Mouse (Mus musculus): ENCODE measurements around the gene Bbs9. TPM values are rescaled to one million over a fixed set of nuclear protein-coding genes. Genes with fewer than 3 reads are reported as not detected.

Gene Bbs9
- polyA plus RNA-seq, 1 experiment: 17.9 TPM

- no peaks in the 10 kb centered on the region for H3K27me3 ChIP-seq (ENCODE audit: control insufficient read depth, insufficient read depth, low read length, poor library complexity, severe bottlenecking)
- TF ChIP-seq POLR2A (IDR thresholded peaks at IDR 0.05; ENCODE audit: insufficient read depth, low read length) (no peak), CTCF (IDR thresholded peaks at IDR 0.05; ENCODE audit: low read depth, low read length) (no peak), EP300 (IDR thresholded peaks at IDR 0.05; ENCODE audit: insufficient read depth, low read depth, low read length) (no peak)
- H3K4me3 ChIP-seq (ENCODE audit: low read depth, low read length): no peak overlapping the region
- no peak overlapping the region for H3K27ac ChIP-seq (ENCODE audit: insufficient read depth, low read length)
- H3K9ac ChIP-seq (ENCODE audit: low read depth, poor library complexity, severe bottlenecking): no peak overlapping the region
- H3K4me1 ChIP-seq (ENCODE audit: control insufficient read depth, insufficient read depth, low read length): peaks cover 3% of the 10 kb centered on the region
- no peaks in the 10 kb centered on the region for H3K36me3 ChIP-seq (ENCODE audit: control insufficient read depth, insufficient read depth, low read length, poor library complexity, severe bottlenecking)
- no peaks in the 10 kb centered on the region for H3K9me3 ChIP-seq (replicated peaks; ENCODE audit: control insufficient read depth, insufficient read depth, low read length, poor library complexity, severe bottlenecking)
These were observed 273.1 kb downstream of the Bbs9 start for GRCm38 (mm10) chr9:22748617-22749016.

GRCm38 (mm10) chr9:22750779-22751545, 275.4 kb downstream of the Bbs9 start:
- H3K36me3 ChIP-seq (ENCODE audit: control insufficient read depth, insufficient read depth, low read length, poor library complexity, severe bottlenecking): no peaks in the 10 kb centered on the region
- no peak overlapping the region for H3K4me3 ChIP-seq (ENCODE audit: low read depth, low read length)
- TF ChIP-seq EP300 (IDR thresholded peaks at IDR 0.05; ENCODE audit: insufficient read depth, low read depth, low read length): no peak
- TF ChIP-seq POLR2A (IDR thresholded peaks at IDR 0.05; ENCODE audit: insufficient read depth, low read length): no peak
- TF ChIP-seq CTCF (IDR thresholded peaks at IDR 0.05; ENCODE audit: low read depth, low read length): no peak
- H3K9ac ChIP-seq (ENCODE audit: low read depth, poor library complexity, severe bottlenecking): no peak overlapping the region
- peaks cover 3% of the 10 kb centered on the region for H3K4me1 ChIP-seq (ENCODE audit: control insufficient read depth, insufficient read depth, low read length)
- H3K27me3 ChIP-seq (ENCODE audit: control insufficient read depth, insufficient read depth, low read length, poor library complexity, severe bottlenecking): no peaks in the 10 kb centered on the region
- H3K9me3 ChIP-seq (replicated peaks; ENCODE audit: control insufficient read depth, insufficient read depth, low read length, poor library complexity, severe bottlenecking): no peaks in the 10 kb centered on the region
- no peak overlapping the region for H3K27ac ChIP-seq (ENCODE audit: insufficient read depth, low read length)

DNA sequence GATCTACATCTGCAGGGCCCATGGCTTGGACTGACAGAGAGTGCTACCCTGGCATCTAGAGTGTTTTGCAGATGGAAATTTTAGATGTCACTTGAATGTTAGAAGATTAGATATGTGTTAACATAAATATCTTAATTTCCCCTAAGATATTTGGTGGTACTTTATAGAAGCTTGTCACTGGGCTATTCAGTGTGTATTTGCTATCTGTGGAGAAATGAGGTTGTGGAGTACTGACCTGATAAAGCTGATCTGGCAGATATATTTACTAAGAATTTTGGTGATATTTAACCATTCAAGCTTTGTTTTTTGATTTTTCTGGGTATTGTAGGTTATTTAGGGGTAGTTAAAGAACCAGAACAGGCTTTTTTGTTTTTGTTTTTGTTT, 276.0 kb downstream of the Bbs9 start:
- Histone ChIP-seq H3K9ac (ENCODE audit: low read depth, poor library complexity, severe bottlenecking) (no peak overlapping the region), H3K27ac (ENCODE audit: insufficient read depth, low read length) (no peak overlapping the region), H3K4me3 (ENCODE audit: low read depth, low read length) (no peak overlapping the region), H3K27me3 (ENCODE audit: control insufficient read depth, insufficient read depth, low read length, poor library complexity, severe bottlenecking) (no peaks in the 10 kb centered on the region), H3K36me3 (ENCODE audit: control insufficient read depth, insufficient read depth, low read length, poor library complexity, severe bottlenecking) (no peaks in the 10 kb centered on the region), H3K4me1 (ENCODE audit: control insufficient read depth, insufficient read depth, low read length) (peaks cover 3% of the 10 kb centered on the region), H3K9me3 (replicated peaks; ENCODE audit: control insufficient read depth, insufficient read depth, low read length, poor library complexity, severe bottlenecking) (no peaks in the 10 kb centered on the region)
- TF ChIP-seq EP300 (IDR thresholded peaks at IDR 0.05; ENCODE audit: insufficient read depth, low read depth, low read length): no peak
- TF ChIP-seq POLR2A (IDR thresholded peaks at IDR 0.05; ENCODE audit: insufficient read depth, low read length): no peak
- TF ChIP-seq CTCF (IDR thresholded peaks at IDR 0.05; ENCODE audit: low read depth, low read length): no peak

GRCm38 (mm10) chr9:22754081-22754672, 278.7 kb downstream of the Bbs9 start:
- Histone ChIP-seq H3K4me3 (ENCODE audit: low read depth, low read length) (no peak overlapping the region), H3K4me1 (ENCODE audit: control insufficient read depth, insufficient read depth, low read length) (no peaks in the 10 kb centered on the region), H3K9ac (ENCODE audit: low read depth, poor library complexity, severe bottlenecking) (no peak overlapping the region), H3K9me3 (replicated peaks; ENCODE audit: control insufficient read depth, insufficient read depth, low read length, poor library complexity, severe bottlenecking) (no peaks in the 10 kb centered on the region), H3K36me3 (ENCODE audit: control insufficient read depth, insufficient read depth, low read length, poor library complexity, severe bottlenecking) (no peaks in the 10 kb centered on the region), H3K27me3 (ENCODE audit: control insufficient read depth, insufficient read depth, low read length, poor library complexity, severe bottlenecking) (no peaks in the 10 kb centered on the region), H3K27ac (ENCODE audit: insufficient read depth, low read length) (no peak overlapping the region)
- no peak for TF ChIP-seq CTCF (IDR thresholded peaks at IDR 0.05; ENCODE audit: low read depth, low read length)
- no peak for TF ChIP-seq POLR2A (IDR thresholded peaks at IDR 0.05; ENCODE audit: insufficient read depth, low read length)
- TF ChIP-seq EP300 (IDR thresholded peaks at IDR 0.05; ENCODE audit: insufficient read depth, low read depth, low read length): no peak

GRCm38 (mm10) chr9:22758487-22758886, 283.0 kb downstream of the Bbs9 start:
- Histone ChIP-seq H3K9ac (ENCODE audit: low read depth, poor library complexity, severe bottlenecking) (no peak overlapping the region), H3K27me3 (ENCODE audit: control insufficient read depth, insufficient read depth, low read length, poor library complexity, severe bottlenecking) (no peaks in the 10 kb centered on the region), H3K4me1 (ENCODE audit: control insufficient read depth, insufficient read depth, low read length) (no peaks in the 10 kb centered on the region), H3K36me3 (ENCODE audit: control insufficient read depth, insufficient read depth, low read length, poor library complexity, severe bottlenecking) (no peaks in the 10 kb centered on the region), H3K9me3 (replicated peaks; ENCODE audit: control insufficient read depth, insufficient read depth, low read length, poor library complexity, severe bottlenecking) (no peaks in the 10 kb centered on the region), H3K4me3 (ENCODE audit: low read depth, low read length) (no peak overlapping the region), H3K27ac (ENCODE audit: insufficient read depth, low read length) (no peak overlapping the region)
- TF ChIP-seq POLR2A (IDR thresholded peaks at IDR 0.05; ENCODE audit: insufficient read depth, low read length) (no peak), EP300 (IDR thresholded peaks at IDR 0.05; ENCODE audit: insufficient read depth, low read depth, low read length) (no peak)

GRCm38 (mm10) chr9:22759241-22759640, 283.7 kb downstream of the Bbs9 start:
- no peaks in the 10 kb centered on the region for H3K9me3 ChIP-seq (replicated peaks; ENCODE audit: control insufficient read depth, insufficient read depth, low read length, poor library complexity, severe bottlenecking)
- H3K4me3 ChIP-seq (ENCODE audit: low read depth, low read length): no peak overlapping the region
- no peak for TF ChIP-seq CTCF (IDR thresholded peaks at IDR 0.05; ENCODE audit: low read depth, low read length)
- TF ChIP-seq EP300 (IDR thresholded peaks at IDR 0.05; ENCODE audit: insufficient read depth, low read depth, low read length): no peak
- no peak for TF ChIP-seq POLR2A (IDR thresholded peaks at IDR 0.05; ENCODE audit: insufficient read depth, low read length)
- no peaks in the 10 kb centered on the region for H3K4me1 ChIP-seq (ENCODE audit: control insufficient read depth, insufficient read depth, low read length)
- no peaks in the 10 kb centered on the region for H3K36me3 ChIP-seq (ENCODE audit: control insufficient read depth, insufficient read depth, low read length, poor library complexity, severe bottlenecking)
- no peak overlapping the region for H3K27ac ChIP-seq (ENCODE audit: insufficient read depth, low read length)
- H3K27me3 ChIP-seq (ENCODE audit: control insufficient read depth, insufficient read depth, low read length, poor library complexity, severe bottlenecking): no peaks in the 10 kb centered on the region
- H3K9ac ChIP-seq (ENCODE audit: low read depth, poor library complexity, severe bottlenecking): no peak overlapping the region

Data from ES-Bruce4 (cell line).